Mouse (Mus musculus) heart, postnatal 0 days (tissue): ENCODE results near the gene Gm3005.
"Not testable (repeated sequence)": the region's sequence is repeated elsewhere in the genome, so short reads cannot be mapped to it uniquely, and the experiment has no call there.

Experiments used
- CTCF ChIP-seq: IDR thresholded peaks from 2 replicates; pipeline ENCODE4 v1.5.1; 2016; ENCODE audit warnings: antibody characterized with exemption, control low read depth, low read depth
- EP300 ChIP-seq: IDR thresholded peaks from 2 replicates; pipeline ENCODE4 v1.6.1; 2016; ENCODE audit warnings: antibody characterized with exemption, low read depth

- not testable (repeated sequence) for TF ChIP-seq CTCF, EP300
Measured at GRCm38 (mm10) chr14:3412314-3412713, 15.6 kb upstream of the Gm3005 start, which contains the start of gene Gm10409.
